Mouse (Mus musculus) forebrain, embryonic 14.5 days (tissue): ENCODE data around the gene Naglu. TPM values are rescaled to one million over a fixed set of nuclear protein-coding genes. Genes with fewer than 3 reads are reported as not detected.
A peak's percentile ranks its signal among the peaks of the same experiment; 100 is the strongest.

ENCODE experiments used
- ATAC-seq: fragments of 200-750 bp; cut with Nextera tagmentation; 2 replicates; pipeline ENCODE4 v1.8.0; 2017; ENCODE audit warnings: mild to moderate bottlenecking, moderate library complexity
- DNase-seq: peaks from one replicate; pipeline ENCODE4 v3.0.0-alpha.2; 2015; ENCODE audit warnings: low spot score
- H3K27ac ChIP-seq: fragments of 300-500 bp; sonication (generic); 2 replicates; pipeline ENCODE4 v1.5.1; 2014; ENCODE audit warnings: low read depth, mild to moderate bottlenecking, control low read depth, low read length, moderate library complexity
- H3K27me3 ChIP-seq: fragments of 300-500 bp; sonication (generic); replicated peaks from 2 replicates; pipeline ENCODE4 v1.6.1; 2014; ENCODE audit warnings: low read length, control low read depth, mixed read lengths; ENCODE audit not compliant: control insufficient read depth, insufficient read depth
- H3K36me3 ChIP-seq: fragments of 300-500 bp; sonication (generic); 2 replicates; pipeline ENCODE4 v1.6.1; 2014; ENCODE audit warnings: low read length, control low read depth; ENCODE audit not compliant: control insufficient read depth, insufficient read depth
- H3K4me1 ChIP-seq: fragments of 300-500 bp; sonication (generic); 2 replicates; pipeline ENCODE4 v1.6.1; 2014; ENCODE audit warnings: antibody characterized with exemption, low read length, control low read depth; ENCODE audit not compliant: control insufficient read depth, insufficient read depth
- H3K4me2 ChIP-seq: fragments of 300-500 bp; sonication (generic); 2 replicates; pipeline ENCODE4 v1.6.1; 2014; ENCODE audit warnings: mild to moderate bottlenecking, control low read depth, low read length
- H3K4me3 ChIP-seq: fragments of 300-500 bp; sonication (generic); 2 replicates; pipeline ENCODE4 v1.5.1; 2014; ENCODE audit warnings: low read depth, low read length, control low read depth
- H3K9ac ChIP-seq: fragments of 300-500 bp; sonication (generic); 2 replicates; pipeline ENCODE4 v1.6.1; 2014; ENCODE audit warnings: mild to moderate bottlenecking, low read length, control low read depth, moderate library complexity
- H3K9me3 ChIP-seq: fragments of 300-500 bp; sonication (generic); replicated peaks from 2 replicates; pipeline ENCODE4 v1.6.1; 2016; ENCODE audit warnings: low read length, control low read depth, mixed read lengths; ENCODE audit not compliant: control insufficient read depth
- WGBS: fragments of 180-500 bp; shearing (Covaris S2); extraction: QIAGEN DNeasy Blood & Tissue Kit; methylation state at CpG from one replicate; pipeline ENCODE4 v1.1.7; 2014; 5-methylcytosine and 5-hydroxymethylcytosine counted together
- polyA plus RNA-seq: library from polyadenylated mRNA; unstranded; fragments of >200 nt; fragmentation: Nextera tagmentation; extraction: Ambion mirVana; gene quantifications from 2 replicates; pipeline ENCODE4 v1.2.1, GENCODE M21; 2014

Naglu gene
- polyA plus RNA-seq, 1 experiment from 2014 or later: 6.6 TPM

- Histone ChIP-seq H3K9ac (peak overlapping the region; percentile 86; the same call in 1 of the 2 replicates), H3K4me3 (no peak overlapping the region), H3K27me3 (0 out of 2 replicates have a peak, but pooled peaks cover 2% of the 10 kb centered on the region), H3K36me3 (no peaks in the 10 kb centered on the region), H3K9me3 (no peaks in the 10 kb centered on the region), H3K4me2 (peak overlapping the region; percentile 98), H3K4me1 (peaks cover 8% of the 10 kb centered on the region), H3K27ac (no peak overlapping the region)
- no peak for DNase-seq
- no peak for ATAC-seq
- WGBS: 69% methylated on average over 6 of the region's 6 CpGs
Measured at GRCm38 (mm10) chr11:101070987-101071386, 1.2 kb downstream of the Naglu start.

GRCm38 (mm10) chr11:101071810-101072428 is 2.1 kb downstream of the Naglu start:
- Histone ChIP-seq H3K4me2 (no peak overlapping the region), H3K9me3 (no peaks in the 10 kb centered on the region), H3K4me1 (peaks cover 5% of the 10 kb centered on the region), H3K27ac (no peak overlapping the region), H3K27me3 (0 out of 2 replicates have a peak, but pooled peaks cover 2% of the 10 kb centered on the region), H3K4me3 (no peak overlapping the region), H3K9ac (no peak overlapping the region), H3K36me3 (no peaks in the 10 kb centered on the region)
- DNase-seq (no peak), ATAC-seq (no peak)
- 72% methylated on average over 14 of the region's 14 CpGs for WGBS

DNA sequence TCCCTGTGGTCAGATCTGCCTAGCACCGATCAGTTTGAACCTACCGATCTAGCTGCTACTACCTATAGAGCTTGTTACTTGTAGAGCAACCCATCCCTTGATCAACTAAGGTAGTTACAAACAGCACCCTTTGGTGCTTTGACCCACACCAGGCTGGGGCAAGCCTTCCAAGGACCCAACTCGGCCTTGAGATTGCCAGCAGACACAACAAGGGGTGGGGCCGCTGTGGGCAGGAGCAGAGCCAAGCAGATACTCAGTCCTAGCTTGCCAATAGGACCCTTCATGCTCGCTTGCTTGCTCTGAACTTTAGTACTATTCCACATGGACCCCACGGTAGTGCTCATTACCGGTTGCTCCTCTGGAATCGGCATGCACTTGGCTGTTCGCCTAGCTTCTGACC is 8.3 kb downstream of the Naglu start, which contains the start of gene Hsd17b1:
Hsd17b1 (plus strand) TSS at position 291 of the 400 bp plus-strand sequence.
- H3K27ac ChIP-seq: no peak within 1 kb of the TSS
- peaks cover 44% of the 10 kb centered on the region for H3K27me3 ChIP-seq
- no peak within 1 kb of the TSS for H3K4me3 ChIP-seq
- ATAC-seq (no peak), DNase-seq (no peak)
- WGBS: 59% methylated on average over 9 of the region's 9 CpGs
- H3K9ac ChIP-seq: no peak within 1 kb of the TSS
- H3K36me3 ChIP-seq: no peaks in the 10 kb centered on the region
- no peak within 1 kb of the TSS for H3K4me2 ChIP-seq
- H3K9me3 ChIP-seq: no peaks in the 10 kb centered on the region
- H3K4me1 ChIP-seq: peaks cover 4% of the 10 kb centered on the region

GRCm38 (mm10) chr11:101079746-101080145 is 9.9 kb downstream of the Naglu start:
- Histone ChIP-seq H3K27ac (no peak overlapping the region), H3K4me2 (no peak overlapping the region), H3K36me3 (peaks cover 2% of the 10 kb centered on the region; the same call in 1 of the 2 replicates), H3K9me3 (no peaks in the 10 kb centered on the region), H3K4me3 (no peak overlapping the region), H3K4me1 (peaks cover 10% of the 10 kb centered on the region), H3K9ac (no peak overlapping the region), H3K27me3 (peaks cover 44% of the 10 kb centered on the region)
- DNase-seq (no peak), ATAC-seq (no peak)
- 2% methylated on average over 27 of the region's 27 CpGs for WGBS

GRCm38 (mm10) chr11:101080421-101080820 is 10.6 kb downstream of the Naglu start:
- no peak for DNase-seq
- ATAC-seq: no peak
- Histone ChIP-seq H3K4me1 (peaks cover 10% of the 10 kb centered on the region), H3K27ac (no peak overlapping the region), H3K36me3 (peaks cover 6% of the 10 kb centered on the region; the same call in 1 of the 2 replicates), H3K9ac (no peak overlapping the region), H3K9me3 (no peaks in the 10 kb centered on the region), H3K4me2 (no peak overlapping the region), H3K4me3 (no peak overlapping the region), H3K27me3 (peaks cover 44% of the 10 kb centered on the region)
- 73% methylated on average over 5 of the region's 5 CpGs for WGBS

DNA sequence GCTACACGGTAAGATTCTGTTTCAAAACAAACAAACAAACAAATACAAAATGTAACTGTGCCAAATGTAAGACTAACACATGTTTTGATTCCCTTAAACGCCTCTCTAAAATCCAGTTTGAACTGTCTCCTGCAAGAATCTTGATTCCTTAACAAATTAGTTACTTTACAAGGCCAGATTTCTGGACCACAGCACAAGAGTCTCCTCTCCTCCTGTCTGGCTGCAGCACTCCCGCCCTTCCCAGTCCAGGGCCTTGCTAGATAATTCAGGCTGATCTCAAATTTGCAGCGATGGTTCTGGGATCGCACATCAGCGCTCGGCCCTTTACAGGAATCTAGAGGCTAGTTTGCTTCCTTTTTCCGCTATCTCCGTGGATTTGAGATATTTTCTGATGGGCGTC is 11.8 kb downstream of the Naglu start:
- WGBS: 5% methylated on average over 10 of the region's 10 CpGs

GRCm38 (mm10) chr11:101082208-101083082 is 12.6 kb downstream of the Naglu start, which contains the start of gene Coasy:
Gene Coasy (plus strand): TSS chr11:101082565.
- DNase-seq (peak; percentile 96), ATAC-seq (peak; percentile 91)

More for the DNA sequence above, 11.8 kb downstream of the Naglu start:
- no peak for DNase-seq
- H3K4me3 ChIP-seq: peak overlapping the region; percentile 84
- peaks cover 6% of the 10 kb centered on the region; the same call in 1 of the 2 replicates for H3K36me3 ChIP-seq
- H3K9ac ChIP-seq: peak overlapping the region; percentile 59
- peak overlapping the region; percentile 76; the same call in 1 of the 2 replicates for H3K27ac ChIP-seq
- no peaks in the 10 kb centered on the region for H3K9me3 ChIP-seq
- no peak for ATAC-seq
- peak overlapping the region; percentile 99 for H3K4me2 ChIP-seq
- H3K27me3 ChIP-seq: peaks cover 44% of the 10 kb centered on the region
- peaks cover 16% of the 10 kb centered on the region for H3K4me1 ChIP-seq

GRCm38 (mm10) chr11:101083083-101083697 is 13.4 kb downstream of the Naglu start:
- Histone ChIP-seq H3K27me3 (peaks cover 32% of the 10 kb centered on the region), H3K9me3 (no peaks in the 10 kb centered on the region), H3K4me1 (peaks cover 22% of the 10 kb centered on the region), H3K4me3 (peak overlapping the region; percentile 84), H3K27ac (peak overlapping the region; percentile 76), H3K9ac (peak overlapping the region; percentile 91), H3K4me2 (peak overlapping the region; percentile 99), H3K36me3 (peaks cover 6% of the 10 kb centered on the region; the same call in 1 of the 2 replicates)
- 34% methylated on average over 19 of the region's 19 CpGs for WGBS
- ATAC-seq (no peak), DNase-seq (no peak)

More at GRCm38 (mm10) chr11:101082208-101083082, 12.6 kb downstream of the Naglu start, which contains the start of gene Coasy:
- H3K27ac ChIP-seq: peak within 1 kb of the TSS; percentile 76
- WGBS: under 1% methylated on average over 51 of the region's 51 CpGs
- H3K9me3 ChIP-seq: no peaks in the 10 kb centered on the region
- peak within 1 kb of the TSS; percentile 99 for H3K4me2 ChIP-seq
- peak within 1 kb of the TSS; percentile 91 for H3K9ac ChIP-seq
- H3K4me3 ChIP-seq: peak within 1 kb of the TSS; percentile 84
- peaks cover 40% of the 10 kb centered on the region for H3K27me3 ChIP-seq
- H3K36me3 ChIP-seq: peaks cover 6% of the 10 kb centered on the region; the same call in 1 of the 2 replicates
- H3K4me1 ChIP-seq: peaks cover 17% of the 10 kb centered on the region
